8 mouse cellular contexts compared by ENCODE assay signal in genomic region chr11:116885275-116886151, GRCm38 (mm10). TPM values are rescaled to one million over a fixed set of nuclear protein-coding genes. Genes with fewer than 3 reads are reported as not detected.
A peak's percentile ranks its signal among the peaks of the same experiment; 100 is the strongest.
DNase-seq lines count a peak whose midpoint lies in the region; ATAC-seq and TF ChIP-seq lines count a peak whose summit lies in the region.

No protein-coding gene starts in this region.

- 2% methylated on average over 27 of the region's 28 CpGs for WGBS in forebrain, embryonic 12.5 days
- WGBS in heart, postnatal 0 days: 3% methylated on average over 27 of the region's 28 CpGs
- 6% methylated on average over 28 of the region's 28 CpGs for WGBS in liver, embryonic 15.5 days (ENCODE audit: insufficient replicate concordance)
- 4% methylated on average over 27 of the region's 28 CpGs for WGBS in neural tube, embryonic 14.5 days

- ATAC-seq in forebrain, embryonic 12.5 days (ENCODE audit: low FRiP score): peak; percentile 46; the same call in 1 of the 2 replicates
- peak; percentile 77 for ATAC-seq in heart, postnatal 0 days (ENCODE audit: insufficient read depth, low read depth)
- no peak for ATAC-seq in liver, embryonic 15.5 days (ENCODE audit: insufficient read depth)
- peak; percentile 46; the same call in 1 of the 2 replicates for ATAC-seq in neural tube, embryonic 14.5 days (ENCODE audit: low read depth)

- H3K27ac ChIP-seq in forebrain, embryonic 12.5 days: no peak overlapping the region
- H3K27ac ChIP-seq in heart, postnatal 0 days (ENCODE audit: low read depth): no peak overlapping the region
- no peak overlapping the region for H3K27ac ChIP-seq in liver, embryonic 15.5 days (replicated peaks)
- H3K27ac ChIP-seq in neural tube, embryonic 14.5 days (ENCODE audit: low read depth, low read length): no peak overlapping the region

- peak overlapping the region; percentile 46 for H3K4me2 ChIP-seq in forebrain, embryonic 12.5 days
- H3K4me2 ChIP-seq in heart, postnatal 0 days (ENCODE audit: low read depth, low read length): peak overlapping the region; percentile 58
- peak overlapping the region; percentile 25 for H3K4me2 ChIP-seq in liver, embryonic 15.5 days
- H3K4me2 ChIP-seq in neural tube, embryonic 14.5 days (ENCODE audit: low read depth, low read length): peak overlapping the region; percentile 40

- no peak for TF ChIP-seq EP300 in heart, postnatal 0 days (IDR thresholded peaks at IDR 0.05; ENCODE audit: low read depth)

- H3K4me1 ChIP-seq in E14TG2a.4 (replicated peaks; ENCODE audit: low read depth, low read length): peaks cover 75% of the 10 kb centered on the region
- peaks cover 7% of the 10 kb centered on the region for H3K4me1 ChIP-seq in forebrain, embryonic 12.5 days
- 0 out of 2 replicates have a peak, but pooled peaks cover 5% of the 10 kb centered on the region for H3K4me1 ChIP-seq in heart, postnatal 0 days (ENCODE audit: control insufficient read depth, insufficient read depth)
- H3K4me1 ChIP-seq in liver, embryonic 15.5 days (replicated peaks): no peaks in the 10 kb centered on the region; the same call in 1 of the 2 replicates
- H3K4me1 ChIP-seq in neural tube, embryonic 14.5 days (ENCODE audit: control insufficient read depth, insufficient read depth, low read length): peaks cover 3% of the 10 kb centered on the region; the same call in 1 of the 2 replicates

- H3K4me3 ChIP-seq in E14TG2a.4 (replicated peaks; ENCODE audit: low read length): peak overlapping the region; percentile 57
- H3K4me3 ChIP-seq in forebrain, embryonic 12.5 days (replicated peaks): peak overlapping the region; percentile 23
- H3K4me3 ChIP-seq in heart, postnatal 0 days (ENCODE audit: low read depth, low read length): peak overlapping the region; percentile 25
- H3K4me3 ChIP-seq in liver, embryonic 15.5 days (replicated peaks): no peak overlapping the region
- H3K4me3 ChIP-seq in neural tube, embryonic 14.5 days (ENCODE audit: low read depth, low read length): no peak overlapping the region

- peak; percentile 98 for TF ChIP-seq CTCF in E14TG2a.4 (conservative IDR thresholded peaks at IDR 0.05; ENCODE audit: low read length)
- peak; percentile 95 for TF ChIP-seq CTCF in heart, postnatal 0 days (IDR thresholded peaks at IDR 0.05; ENCODE audit: low read depth)

- peak overlapping the region; percentile 38; the same call in 1 of the 2 replicates for H3K9ac ChIP-seq in forebrain, embryonic 12.5 days
- no peak overlapping the region for H3K9ac ChIP-seq in heart, postnatal 0 days (replicated peaks; ENCODE audit: low read depth, low read length)
- H3K9ac ChIP-seq in liver, embryonic 15.5 days: no peak overlapping the region
- 0 out of 2 replicates have a peak overlapping the region, but pooled peaks have one; percentile 11 for H3K9ac ChIP-seq in neural tube, embryonic 14.5 days (replicated peaks; ENCODE audit: low read depth, low read length)

- no peaks in the 10 kb centered on the region for H3K9me3 ChIP-seq in E14TG2a.4 (ENCODE audit: low read length)
- H3K9me3 ChIP-seq in forebrain, embryonic 12.5 days: no peaks in the 10 kb centered on the region
- H3K9me3 ChIP-seq in heart, postnatal 0 days (replicated peaks; ENCODE audit: control insufficient read depth, low read length): no peaks in the 10 kb centered on the region
- H3K9me3 ChIP-seq in liver, embryonic 15.5 days (replicated peaks): no peaks in the 10 kb centered on the region
- H3K9me3 ChIP-seq in neural tube, embryonic 14.5 days (ENCODE audit: control insufficient read depth, low read length): no peaks in the 10 kb centered on the region

- DNase-seq in c-Kit-positive CD71-positive TER-119-negative erythroid progenitor cells, embryonic 14.5 days (ENCODE audit: low read depth): peak; percentile 53
- peak; percentile 77 for DNase-seq in heart, postnatal 0 days (ENCODE audit: low spot score)
- peak; percentile 85 to 92 for DNase-seq in kidney, postnatal 36 days
- peak; percentile 87 for DNase-seq in testis, postnatal 10 days (ENCODE audit: low spot score)

- H3K27me3 ChIP-seq in E14TG2a.4 (ENCODE audit: insufficient read depth, low read length): 0 out of 2 replicates have a peak, but pooled peaks cover 3% of the 10 kb centered on the region
- H3K27me3 ChIP-seq in forebrain, embryonic 12.5 days: peaks cover 23% of the 10 kb centered on the region
- peaks cover 14% of the 10 kb centered on the region for H3K27me3 ChIP-seq in heart, postnatal 0 days (ENCODE audit: control insufficient read depth, insufficient read depth, low read length)
- H3K27me3 ChIP-seq in liver, embryonic 15.5 days: peaks cover 19% of the 10 kb centered on the region
- H3K27me3 ChIP-seq in neural tube, embryonic 14.5 days (ENCODE audit: control insufficient read depth, insufficient read depth, low read length): no peaks in the 10 kb centered on the region

- no peaks in the 10 kb centered on the region for H3K36me3 ChIP-seq in E14TG2a.4 (ENCODE audit: insufficient read depth, low read length)
- no peaks in the 10 kb centered on the region for H3K36me3 ChIP-seq in forebrain, embryonic 12.5 days (replicated peaks)
- no peaks in the 10 kb centered on the region for H3K36me3 ChIP-seq in heart, postnatal 0 days (replicated peaks; ENCODE audit: control insufficient read depth, insufficient read depth, low read length)
- H3K36me3 ChIP-seq in liver, embryonic 15.5 days (replicated peaks): no peaks in the 10 kb centered on the region
- no peaks in the 10 kb centered on the region for H3K36me3 ChIP-seq in neural tube, embryonic 14.5 days (ENCODE audit: control insufficient read depth, insufficient read depth, low read length)

RNA-seq across cellular contexts. Expression of gene Srsf2, which starts 32.6 kb away (rescaled TPM):
- 902 and 945 TPM in 2 replicates for polyA plus RNA-seq in forebrain, embryonic 12.5 days (2016; fragmentation: Nextera tagmentation; extraction: Ambion mirVana)
- 157 and 211 TPM in 2 replicates for total RNA-seq in heart, postnatal 0 days (2014; rRNA removed; ENCODE audit: low replicate concordance)
- 349 and 359 TPM in 2 replicates for polyA plus RNA-seq in heart, postnatal 0 days (2015; fragmentation: Nextera tagmentation; extraction: Ambion mirVana)
- polyA plus RNA-seq in liver, embryonic 15.5 days (2015; fragmentation: Nextera tagmentation; extraction: Ambion mirVana): 388 and 413 TPM in 2 replicates
- polyA plus RNA-seq in neural tube, embryonic 14.5 days (2014; fragmentation: Nextera tagmentation; extraction: Ambion mirVana): 591 and 602 TPM in 2 replicates

RNA-seq across cellular contexts. Expression of gene Mgat5b, which starts 33.1 kb away (rescaled TPM):
- polyA plus RNA-seq in forebrain, embryonic 12.5 days (2016; fragmentation: Nextera tagmentation; extraction: Ambion mirVana): 17.8 and 19.0 TPM in 2 replicates
- total RNA-seq in heart, postnatal 0 days (2014; rRNA removed; ENCODE audit: low replicate concordance): 0.04 and 0.58 TPM in 2 replicates
- polyA plus RNA-seq in heart, postnatal 0 days (2015; fragmentation: Nextera tagmentation; extraction: Ambion mirVana): 0.11 and 0.14 TPM in 2 replicates
- polyA plus RNA-seq in liver, embryonic 15.5 days (2015; fragmentation: Nextera tagmentation; extraction: Ambion mirVana): not detected in 2 replicates
- polyA plus RNA-seq in neural tube, embryonic 14.5 days (2014; fragmentation: Nextera tagmentation; extraction: Ambion mirVana): 21.2 and 21.6 TPM in 2 replicates

RNA-seq across cellular contexts. Expression of gene Mfsd11, which starts 33.3 kb away (rescaled TPM):
- polyA plus RNA-seq in forebrain, embryonic 12.5 days (2016; fragmentation: Nextera tagmentation; extraction: Ambion mirVana): 33.7 and 40.2 TPM in 2 replicates
- total RNA-seq in heart, postnatal 0 days (2014; rRNA removed; ENCODE audit: low replicate concordance): 23.2 and 46.3 TPM in 2 replicates
- 44.5 and 49.7 TPM in 2 replicates for polyA plus RNA-seq in heart, postnatal 0 days (2015; fragmentation: Nextera tagmentation; extraction: Ambion mirVana)
- polyA plus RNA-seq in liver, embryonic 15.5 days (2015; fragmentation: Nextera tagmentation; extraction: Ambion mirVana): 9.4 and 11.8 TPM in 2 replicates
- 40.6 and 53.9 TPM in 2 replicates for polyA plus RNA-seq in neural tube, embryonic 14.5 days (2014; fragmentation: Nextera tagmentation; extraction: Ambion mirVana)

RNA-seq across cellular contexts. Expression of gene Jmjd6, which starts 42.3 kb away (rescaled TPM):
- polyA plus RNA-seq in forebrain, embryonic 12.5 days (2016; fragmentation: Nextera tagmentation; extraction: Ambion mirVana): 87.8 and 93.5 TPM in 2 replicates
- 24.8 and 29.6 TPM in 2 replicates for total RNA-seq in heart, postnatal 0 days (2014; rRNA removed; ENCODE audit: low replicate concordance)
- polyA plus RNA-seq in heart, postnatal 0 days (2015; fragmentation: Nextera tagmentation; extraction: Ambion mirVana): 35.3 and 43.1 TPM in 2 replicates
- polyA plus RNA-seq in liver, embryonic 15.5 days (2015; fragmentation: Nextera tagmentation; extraction: Ambion mirVana): 27.4 and 29.8 TPM in 2 replicates
- polyA plus RNA-seq in neural tube, embryonic 14.5 days (2014; fragmentation: Nextera tagmentation; extraction: Ambion mirVana): 65.6 and 71.7 TPM in 2 replicates

RNA-seq across cellular contexts. Expression of gene Mettl23, which starts 42.4 kb away (rescaled TPM):
- 65.5 and 65.8 TPM in 2 replicates for polyA plus RNA-seq in forebrain, embryonic 12.5 days (2016; fragmentation: Nextera tagmentation; extraction: Ambion mirVana)
- 39.2 and 63.2 TPM in 2 replicates for total RNA-seq in heart, postnatal 0 days (2014; rRNA removed; ENCODE audit: low replicate concordance)
- polyA plus RNA-seq in heart, postnatal 0 days (2015; fragmentation: Nextera tagmentation; extraction: Ambion mirVana): 77.1 and 77.6 TPM in 2 replicates
- polyA plus RNA-seq in liver, embryonic 15.5 days (2015; fragmentation: Nextera tagmentation; extraction: Ambion mirVana): 31.7 and 36.6 TPM in 2 replicates
- polyA plus RNA-seq in neural tube, embryonic 14.5 days (2014; fragmentation: Nextera tagmentation; extraction: Ambion mirVana): 67.4 and 73.3 TPM in 2 replicates

Comparison
In these comparisons a context has a peak if more than half of its experiments do, and no peak if none do; other contexts are left out.
1. H3K4me3 ChIP-seq: peak in E14TG2a.4 (single experiment), forebrain, embryonic 12.5 days (single experiment) and heart, postnatal 0 days (single experiment); none in liver, embryonic 15.5 days (single experiment) and neural tube, embryonic 14.5 days (single experiment).
2. H3K9ac ChIP-seq: peak in forebrain, embryonic 12.5 days (single experiment) and neural tube, embryonic 14.5 days (single experiment); none in heart, postnatal 0 days (single experiment) and liver, embryonic 15.5 days (single experiment).
3. RNA of gene Mgat5b, which starts 33.1 kb away (polyA plus RNA-seq): 21.2 to 21.6 TPM in neural tube, embryonic 14.5 days and 17.8 to 19.0 TPM in forebrain, embryonic 12.5 days; 0.11 to 0.14 TPM in heart, postnatal 0 days and not detected in liver, embryonic 15.5 days; every median in the first group is over 10 times any median in the second.
4. Peak in every context shown above with its lines, with median percentiles within 50 percentile points of each other: DNase-seq and H3K4me2 ChIP-seq.